Mouse (Mus musculus): Measurements from ENCODE around the gene Als2. TPM values are rescaled to one million over a fixed set of nuclear protein-coding genes. Genes with fewer than 3 reads are reported as not detected.

Gene Als2
- polyA plus RNA-seq, 1 experiment from 2014 or later: 8.3 TPM

GRCm38 (mm10) chr1:59256751-59257231 lies 19.8 kb upstream of the Als2 start, which contains the start of gene Cdk15:
Gene Cdk15 (plus strand): TSS chr1:59256906.
- no peak within 1 kb of the TSS for H3K9ac ChIP-seq (replicated peaks; ENCODE audit: low read depth, low read length)
- no peaks in the 10 kb centered on the region for H3K9me3 ChIP-seq (ENCODE audit: control insufficient read depth, low read depth, low read length)
- WGBS: 20% methylated on average over 13 of the region's 13 CpGs
- H3K4me1 ChIP-seq (ENCODE audit: control insufficient read depth, insufficient read depth, low read length): 0 out of 2 replicates have a peak, but pooled peaks cover 2% of the 10 kb centered on the region
- no peak within 1 kb of the TSS for H3K27ac ChIP-seq (ENCODE audit: low read length)
- no peak within 1 kb of the TSS for H3K4me2 ChIP-seq (replicated peaks; ENCODE audit: low read depth, low read length)
- H3K27me3 ChIP-seq (ENCODE audit: control insufficient read depth, insufficient read depth, low read length): no peaks in the 10 kb centered on the region
- no peaks in the 10 kb centered on the region for H3K36me3 ChIP-seq (ENCODE audit: control insufficient read depth, insufficient read depth, low read length)
- H3K4me3 ChIP-seq (ENCODE audit: low read depth, low read length): no peak within 1 kb of the TSS
- ATAC-seq (ENCODE audit: insufficient number of reproducible peaks, insufficient read depth, low FRiP score, low read depth): no peak

DNA sequence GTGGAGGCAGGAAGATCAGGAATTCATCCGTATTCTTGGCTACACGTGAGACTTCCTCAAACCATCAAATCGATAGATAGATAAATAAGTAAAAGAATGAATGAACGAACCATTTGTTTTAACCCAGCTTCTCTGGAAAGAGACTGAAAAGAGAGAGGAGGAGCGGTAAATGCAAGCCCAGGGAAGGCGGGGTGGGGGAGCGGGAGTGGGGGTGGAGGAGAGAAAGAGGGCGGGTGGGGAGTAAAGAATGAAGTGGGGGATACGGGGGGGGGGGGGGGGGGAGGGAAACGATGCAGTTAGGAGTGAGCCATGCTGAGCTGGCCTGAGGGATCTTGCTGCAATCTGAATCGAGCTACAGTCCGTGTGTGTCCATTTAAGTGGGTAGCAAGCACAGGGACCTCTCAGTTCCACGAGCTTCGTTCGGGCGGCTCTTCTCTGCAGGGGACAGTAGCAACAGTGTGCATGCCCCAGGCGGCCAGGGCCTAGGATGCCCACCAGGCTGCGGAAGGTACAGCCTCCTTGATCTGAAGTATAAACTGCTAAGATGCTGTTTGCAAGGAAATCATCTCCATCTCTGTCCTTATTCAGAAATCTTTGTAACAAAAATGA lies 16.4 kb upstream of the Als2 start:
- Histone ChIP-seq H3K4me1 (ENCODE audit: control insufficient read depth, insufficient read depth, low read length) (0 out of 2 replicates have a peak, but pooled peaks cover 2% of the 10 kb centered on the region), H3K27me3 (ENCODE audit: control insufficient read depth, insufficient read depth, low read length) (no peaks in the 10 kb centered on the region), H3K27ac (ENCODE audit: low read length) (no peak overlapping the region), H3K4me3 (ENCODE audit: low read depth, low read length) (peak overlapping the region; percentile 9; the same call in 1 of the 2 replicates), H3K9me3 (ENCODE audit: control insufficient read depth, low read depth, low read length) (no peaks in the 10 kb centered on the region), H3K4me2 (replicated peaks; ENCODE audit: low read depth, low read length) (peak overlapping the region; percentile 48), H3K9ac (replicated peaks; ENCODE audit: low read depth, low read length) (no peak overlapping the region), H3K36me3 (ENCODE audit: control insufficient read depth, insufficient read depth, low read length) (no peaks in the 10 kb centered on the region)
- WGBS: 3% methylated on average over 16 of the region's 18 CpGs
- ATAC-seq (ENCODE audit: insufficient number of reproducible peaks, insufficient read depth, low FRiP score, low read depth): no peak

GRCm38 (mm10) chr1:59252762-59253161 lies 15.7 kb upstream of the Als2 start:
- H3K36me3 ChIP-seq (ENCODE audit: control insufficient read depth, insufficient read depth, low read length): no peaks in the 10 kb centered on the region
- 0 out of 2 replicates have a peak, but pooled peaks cover 2% of the 10 kb centered on the region for H3K4me1 ChIP-seq (ENCODE audit: control insufficient read depth, insufficient read depth, low read length)
- peak overlapping the region; percentile 48 for H3K4me2 ChIP-seq (replicated peaks; ENCODE audit: low read depth, low read length)
- 0 out of 2 replicates have a peak overlapping the region, but pooled peaks have one; percentile 9 for H3K4me3 ChIP-seq (ENCODE audit: low read depth, low read length)
- ATAC-seq (ENCODE audit: insufficient number of reproducible peaks, insufficient read depth, low FRiP score, low read depth): no peak
- H3K9me3 ChIP-seq (ENCODE audit: control insufficient read depth, low read depth, low read length): no peaks in the 10 kb centered on the region
- 13% methylated on average over 6 of the region's 7 CpGs for WGBS
- H3K27ac ChIP-seq (ENCODE audit: low read length): no peak overlapping the region
- no peak overlapping the region for H3K9ac ChIP-seq (replicated peaks; ENCODE audit: low read depth, low read length)
- H3K27me3 ChIP-seq (ENCODE audit: control insufficient read depth, insufficient read depth, low read length): no peaks in the 10 kb centered on the region

- WGBS: 2% methylated on average over 9 of the region's 9 CpGs
- no peaks in the 10 kb centered on the region for H3K36me3 ChIP-seq (ENCODE audit: control insufficient read depth, insufficient read depth, low read length)
- H3K4me1 ChIP-seq (ENCODE audit: control insufficient read depth, insufficient read depth, low read length): no peaks in the 10 kb centered on the region
- no peaks in the 10 kb centered on the region for H3K27me3 ChIP-seq (ENCODE audit: control insufficient read depth, insufficient read depth, low read length)
- H3K4me3 ChIP-seq (ENCODE audit: low read depth, low read length): no peak overlapping the region
- H3K9ac ChIP-seq (replicated peaks; ENCODE audit: low read depth, low read length): no peak overlapping the region
- H3K4me2 ChIP-seq (replicated peaks; ENCODE audit: low read depth, low read length): 0 out of 2 replicates have a peak overlapping the region, but pooled peaks have one; percentile 4
- no peak overlapping the region for H3K27ac ChIP-seq (ENCODE audit: low read length)
- peak; percentile 42; the same call in 1 of the 2 replicates for ATAC-seq (ENCODE audit: insufficient number of reproducible peaks, insufficient read depth, low FRiP score, low read depth)
- H3K9me3 ChIP-seq (ENCODE audit: control insufficient read depth, low read depth, low read length): no peaks in the 10 kb centered on the region
Measured at GRCm38 (mm10) chr1:59247602-59248001, 10.6 kb upstream of the Als2 start.

- WGBS: 58% methylated on average over 2 of the region's 2 CpGs
- no peak for ATAC-seq (ENCODE audit: insufficient number of reproducible peaks, insufficient read depth, low FRiP score, low read depth)
- no peaks in the 10 kb centered on the region for H3K36me3 ChIP-seq (ENCODE audit: control insufficient read depth, insufficient read depth, low read length)
- H3K4me1 ChIP-seq (ENCODE audit: control insufficient read depth, insufficient read depth, low read length): no peaks in the 10 kb centered on the region
- no peak overlapping the region for H3K27ac ChIP-seq (ENCODE audit: low read length)
- H3K4me2 ChIP-seq (replicated peaks; ENCODE audit: low read depth, low read length): no peak overlapping the region
- no peak overlapping the region for H3K9ac ChIP-seq (replicated peaks; ENCODE audit: low read depth, low read length)
- H3K27me3 ChIP-seq (ENCODE audit: control insufficient read depth, insufficient read depth, low read length): no peaks in the 10 kb centered on the region
- no peaks in the 10 kb centered on the region for H3K9me3 ChIP-seq (ENCODE audit: control insufficient read depth, low read depth, low read length)
- H3K4me3 ChIP-seq (ENCODE audit: low read depth, low read length): no peak overlapping the region
Measured at GRCm38 (mm10) chr1:59243770-59244169, 6.7 kb upstream of the Als2 start.

DNA sequence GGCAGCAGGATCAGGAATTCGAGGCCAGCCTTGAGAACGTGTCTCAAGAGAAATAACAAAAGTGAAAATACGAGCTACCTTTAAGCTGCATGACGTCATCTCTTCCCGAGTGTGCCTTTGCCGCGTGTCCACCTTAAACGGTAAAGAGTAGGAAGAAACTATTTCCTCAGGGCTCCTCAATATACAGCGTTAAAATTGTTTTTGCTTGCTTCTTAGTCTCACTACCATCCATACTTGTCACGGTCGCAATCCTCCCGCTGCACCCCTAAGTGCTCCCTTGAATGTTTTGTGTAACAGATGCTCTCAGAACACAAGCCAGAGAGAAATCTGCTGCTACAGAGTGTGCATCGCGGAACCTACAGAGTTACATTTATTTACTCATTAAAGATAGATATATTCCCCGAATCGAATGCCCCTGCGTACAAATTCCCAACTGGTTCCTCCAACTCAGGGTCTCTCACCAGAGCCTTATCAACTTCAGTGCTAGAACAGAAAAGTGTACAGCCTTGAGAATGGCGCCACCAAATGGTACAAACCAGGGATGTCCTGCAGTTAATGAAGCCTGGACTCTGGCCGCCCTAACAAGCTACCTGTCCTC lies 682 bp upstream of the Als2 start:
- under 1% methylated on average over 19 of the region's 19 CpGs for WGBS
- Histone ChIP-seq H3K9ac (replicated peaks; ENCODE audit: low read depth, low read length) (peak overlapping the region; percentile 33), H3K9me3 (ENCODE audit: control insufficient read depth, low read depth, low read length) (no peaks in the 10 kb centered on the region), H3K27me3 (ENCODE audit: control insufficient read depth, insufficient read depth, low read length) (no peaks in the 10 kb centered on the region), H3K36me3 (ENCODE audit: control insufficient read depth, insufficient read depth, low read length) (no peaks in the 10 kb centered on the region), H3K4me2 (replicated peaks; ENCODE audit: low read depth, low read length) (peak overlapping the region; percentile 75), H3K4me3 (ENCODE audit: low read depth, low read length) (peak overlapping the region; percentile 88), H3K4me1 (ENCODE audit: control insufficient read depth, insufficient read depth, low read length) (no peaks in the 10 kb centered on the region), H3K27ac (ENCODE audit: low read length) (peak overlapping the region; percentile 45)
- ATAC-seq (ENCODE audit: insufficient number of reproducible peaks, insufficient read depth, low FRiP score, low read depth): peak; percentile 38; the same call in 1 of the 2 replicates

GRCm38 (mm10) chr1:59229187-59229586 lies 7.8 kb downstream of the Als2 start:
- H3K4me2 ChIP-seq (replicated peaks; ENCODE audit: low read depth, low read length): no peak overlapping the region
- no peaks in the 10 kb centered on the region for H3K9me3 ChIP-seq (ENCODE audit: control insufficient read depth, low read depth, low read length)
- WGBS: 59% methylated on average over 4 of the region's 4 CpGs
- H3K9ac ChIP-seq (replicated peaks; ENCODE audit: low read depth, low read length): no peak overlapping the region
- H3K4me1 ChIP-seq (ENCODE audit: control insufficient read depth, insufficient read depth, low read length): no peaks in the 10 kb centered on the region
- no peaks in the 10 kb centered on the region for H3K36me3 ChIP-seq (ENCODE audit: control insufficient read depth, insufficient read depth, low read length)
- no peaks in the 10 kb centered on the region for H3K27me3 ChIP-seq (ENCODE audit: control insufficient read depth, insufficient read depth, low read length)
- H3K27ac ChIP-seq (ENCODE audit: low read length): no peak overlapping the region
- no peak for ATAC-seq (ENCODE audit: insufficient number of reproducible peaks, insufficient read depth, low FRiP score, low read depth)
- no peak overlapping the region for H3K4me3 ChIP-seq (ENCODE audit: low read depth, low read length)

DNA sequence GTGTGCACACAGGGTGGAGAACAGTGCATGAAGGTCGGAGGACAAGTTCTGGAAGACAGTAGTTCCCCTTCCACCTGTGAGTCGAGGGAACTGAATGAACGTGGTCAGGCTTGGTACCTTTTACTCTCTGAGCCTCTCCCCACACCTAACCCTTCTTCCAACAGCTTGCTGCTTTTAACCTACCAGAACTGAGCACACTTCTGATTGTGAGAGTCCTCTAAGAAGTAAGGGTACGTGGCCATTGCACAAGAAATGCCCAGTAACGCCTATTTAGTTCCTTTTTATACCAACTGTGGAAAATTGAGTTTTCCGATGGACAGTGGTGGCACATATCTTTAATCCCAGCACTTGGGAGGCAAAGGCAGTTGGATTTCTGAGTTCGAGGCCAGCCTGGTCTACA lies 8.5 kb downstream of the Als2 start:
- H3K27me3 ChIP-seq (ENCODE audit: control insufficient read depth, insufficient read depth, low read length): no peaks in the 10 kb centered on the region
- H3K4me3 ChIP-seq (ENCODE audit: low read depth, low read length): no peak overlapping the region
- H3K4me2 ChIP-seq (replicated peaks; ENCODE audit: low read depth, low read length): no peak overlapping the region
- H3K27ac ChIP-seq (ENCODE audit: low read length): no peak overlapping the region
- WGBS: 82% methylated on average over 7 of the region's 7 CpGs
- no peak overlapping the region for H3K9ac ChIP-seq (replicated peaks; ENCODE audit: low read depth, low read length)
- ATAC-seq (ENCODE audit: insufficient number of reproducible peaks, insufficient read depth, low FRiP score, low read depth): no peak
- no peaks in the 10 kb centered on the region for H3K36me3 ChIP-seq (ENCODE audit: control insufficient read depth, insufficient read depth, low read length)
- no peaks in the 10 kb centered on the region for H3K9me3 ChIP-seq (ENCODE audit: control insufficient read depth, low read depth, low read length)
- no peaks in the 10 kb centered on the region for H3K4me1 ChIP-seq (ENCODE audit: control insufficient read depth, insufficient read depth, low read length)
